Mouse (Mus musculus) megakaryocyte, embryonic 14.5 days (primary cell): Measurements from ENCODE around the gene Sdhc.

ENCODE experiments used
- FLI1 ChIP-seq: IDR thresholded peaks from 2 replicates; pipeline ENCODE4 v1.6.1; 2012; ENCODE audit warnings: low read length, inconsistent platforms, mixed read lengths
- GATA1 ChIP-seq: IDR thresholded peaks from 3 replicates; pipeline ENCODE4 v1.6.1; 2012; ENCODE audit warnings: mixed read lengths, low read length, inconsistent platforms, borderline replicate concordance

DNA sequence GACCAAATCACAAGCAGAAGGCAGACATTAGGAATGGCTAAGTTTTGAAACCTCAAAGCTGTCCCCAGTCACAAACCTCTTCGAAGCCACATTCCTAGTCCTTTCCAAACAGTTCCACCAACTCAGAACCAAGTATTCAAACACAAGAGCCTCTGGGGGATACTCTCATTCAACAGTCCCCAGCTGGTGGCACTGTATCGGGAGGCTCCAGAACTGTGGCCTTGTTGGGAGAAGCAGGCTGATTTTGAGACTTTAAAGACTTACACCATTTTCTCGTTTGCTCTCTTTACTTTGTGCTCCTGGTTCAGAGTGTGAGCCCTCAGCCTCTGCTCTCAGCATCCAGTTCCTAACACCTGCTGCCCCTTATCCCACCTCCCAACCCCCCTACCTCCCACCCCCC, 32.6 kb upstream of the Sdhc start:
- TF ChIP-seq GATA1 (no peak), FLI1 (no peak)
